Mouse (Mus musculus) CH12.LX (cell line): ENCODE results near the gene Lgals4. TPM values are rescaled to one million over a fixed set of nuclear protein-coding genes. Genes with fewer than 3 reads are reported as not detected.

Experiments used
- DNase-seq: peaks from one replicate; pipeline ENCODE4 v3.0.0-alpha.2; 2013; ENCODE audit errors: extremely low read depth
- H3K27ac ChIP-seq: 2 replicates; pipeline ENCODE4 v1.5.1; 2012; ENCODE audit warnings: low read depth, mild to moderate bottlenecking, control low read depth, moderate library complexity; ENCODE audit not compliant: insufficient read depth
- H3K27me3 ChIP-seq: replicated peaks from 2 replicates; pipeline ENCODE3; 2012; ENCODE audit warnings: inconsistent platforms
- H3K36me3 ChIP-seq, 2 experiments: replicated peaks in 1 of 2; 2 replicates each; pipeline versions ENCODE3 to v1.6.1; 2012; ENCODE audit warnings: inconsistent platforms in 1 of 2, low read length in 1 of 2, mild to moderate bottlenecking in 1 of 2, mixed read lengths in 1 of 2, moderate library complexity in 1 of 2; ENCODE audit not compliant: control insufficient read depth in 1 of 2, insufficient read depth in 1 of 2
- H3K4me1 ChIP-seq, 2 experiments: 2 replicates each; pipeline ENCODE4 v1.6.1; 2012; ENCODE audit warnings: inconsistent platforms in 1 of 2, moderate library complexity in 1 of 2; ENCODE audit not compliant: insufficient read depth in 2 of 2, control insufficient read depth in 1 of 2
- H3K4me2 ChIP-seq: 2 replicates; pipeline ENCODE4 v1.6.1; 2012; ENCODE audit warnings: low read depth, mild to moderate bottlenecking, control low read depth; ENCODE audit not compliant: poor library complexity, insufficient read depth, severe bottlenecking
- H3K4me3 ChIP-seq, 3 experiments: fragments of 150-350 bp in 1 of 3; sonication (generic) in 1 of 3; replicated peaks in 1 of 3; 2 replicates each; pipeline versions ENCODE3 to v1.5.1; 2011 to 2012; ENCODE audit warnings: low read depth in 2 of 3, low read length in 2 of 3, mild to moderate bottlenecking in 2 of 3, moderate library complexity in 2 of 3, control low read depth in 1 of 3, improper control_type of control experiment in 1 of 3, inconsistent platforms in 1 of 3, mixed read lengths in 1 of 3; ENCODE audit not compliant: poor library complexity in 1 of 3
- H3K79me2 ChIP-seq: replicated peaks from 2 replicates; pipeline ENCODE4 v1.6.1; 2012; ENCODE audit warnings: mild to moderate bottlenecking, moderate library complexity; ENCODE audit not compliant: control insufficient read depth, poor library complexity, insufficient read depth, severe bottlenecking; ENCODE audit errors: extremely low read depth
- H3K9ac ChIP-seq: 2 replicates; pipeline ENCODE4 v1.6.1; 2012; ENCODE audit warnings: low read depth, mild to moderate bottlenecking, control low read depth, moderate library complexity; ENCODE audit not compliant: insufficient read depth
- H3K9me3 ChIP-seq: replicated peaks from 2 replicates; pipeline ENCODE3; 2012; ENCODE audit warnings: low read length, inconsistent platforms, mixed read lengths
- BHLHE40 ChIP-seq: IDR thresholded peaks from 2 replicates; pipeline ENCODE4 v1.6.1; 2011; ENCODE audit warnings: mild to moderate bottlenecking, low read depth, low read length, improper control_type of control experiment
- CTCF ChIP-seq, 2 experiments: IDR thresholded peaks in 1 of 2; conservative IDR thresholded peaks in 1 of 2; 2 replicates each; pipeline ENCODE4 v1.5.1; 2011 to 2012; ENCODE audit warnings: low read depth in 2 of 2, low read length in 2 of 2, improper control_type of control experiment in 1 of 2, inconsistent platforms in 1 of 2, mild to moderate bottlenecking in 1 of 2, moderate library complexity in 1 of 2
- ELF1 ChIP-seq: IDR thresholded peaks from 2 replicates; pipeline ENCODE4 v1.6.1; 2014; ENCODE audit warnings: low read depth, mild to moderate bottlenecking, inconsistent platforms, low read length, improper control_type of control experiment
- GABPA ChIP-seq: IDR thresholded peaks from 2 replicates; pipeline ENCODE4 v1.6.1; 2012; ENCODE audit warnings: low read depth, low read length, improper control_type of control experiment, inconsistent platforms; ENCODE audit not compliant: insufficient replicate concordance
- MAFK ChIP-seq: IDR thresholded peaks from 2 replicates; pipeline ENCODE4 v1.6.1; 2011; ENCODE audit warnings: low read length, improper control_type of control experiment; ENCODE audit not compliant: insufficient replicate concordance
- MAZ ChIP-seq: IDR thresholded peaks from 2 replicates; pipeline ENCODE4 v1.6.1; 2012; ENCODE audit warnings: low read depth, mild to moderate bottlenecking, inconsistent platforms, low read length, improper control_type of control experiment, moderate library complexity
- MEF2A ChIP-seq: IDR thresholded peaks from 2 replicates; pipeline ENCODE4 v1.6.1; 2014; ENCODE audit warnings: low read depth, mild to moderate bottlenecking, inconsistent platforms, low read length, improper control_type of control experiment, borderline replicate concordance
- POLR2AphosphoS2 ChIP-seq: IDR thresholded peaks from 2 replicates; pipeline ENCODE4 v1.6.1; 2011; ENCODE audit warnings: low read depth, low read length, improper control_type of control experiment
- RAD21 ChIP-seq: IDR thresholded peaks from 2 replicates; pipeline ENCODE4 v1.6.1; 2011; ENCODE audit warnings: low read depth, mild to moderate bottlenecking, low read length, improper control_type of control experiment, moderate library complexity
- SIN3A ChIP-seq: IDR thresholded peaks from 2 replicates; pipeline ENCODE4 v1.6.1; 2012; ENCODE audit warnings: low read length, improper control_type of control experiment, inconsistent platforms
- USF1 ChIP-seq: IDR thresholded peaks from 2 replicates; pipeline ENCODE4 v1.6.1; 2014; ENCODE audit warnings: low read depth, mild to moderate bottlenecking, inconsistent platforms, low read length, improper control_type of control experiment
- ZC3H11A ChIP-seq: IDR thresholded peaks from 2 replicates; pipeline ENCODE4 v1.6.1; 2012; ENCODE audit warnings: low read depth, mild to moderate bottlenecking, inconsistent platforms, low read length, improper control_type of control experiment
- ZMIZ1 ChIP-seq: IDR thresholded peaks from 2 replicates; pipeline ENCODE4 v1.6.1; 2012; ENCODE audit warnings: low read depth, mild to moderate bottlenecking, inconsistent platforms, low read length, improper control_type of control experiment
- ZNF384 ChIP-seq: IDR thresholded peaks from 2 replicates; pipeline ENCODE4 v1.6.1; 2012; ENCODE audit warnings: low read depth, low read length, improper control_type of control experiment, inconsistent platforms
- dilution Hi-C: fragments of 300-500 bp; cut with MboI; formaldehyde crosslinking; loops from 2 replicates; pipeline ENCODE4 v1.14.3; 2020; ENCODE audit warnings: low sequenced_read_pairs; ENCODE audit not compliant: extremely low pct_unique_long_range_greater_than_20kb, extremely low pct_ligation_motif_present
- in situ Hi-C: fragments of 300-500 bp; cut with MboI; formaldehyde crosslinking; loops from 3 replicates; pipeline ENCODE4 v1.14.3; 2019; ENCODE audit warnings: low sequenced_read_pairs, low pct_ligation_motif_present, low pct_unique_long_range_greater_than_20kb, mixed read lengths
- polyA plus RNA-seq: library from polyadenylated mRNA; unstranded; fragments of >175 nt; gene quantifications from 2 replicates; pipeline ENCODE4 v1.2.1, GENCODE M21; 2012; ENCODE audit warnings: low read depth; ENCODE audit not compliant: insufficient read length
- total RNA-seq, 2 experiments: library from RNA; depleted of rRNA; stranded (reverse); fragments of 300-350 nt in 1 of 2; fragments of >200 nt in 1 of 2; gene quantifications; 2 replicates each; pipeline ENCODE4 v1.2.3; 2012 to 2014

The Lgals4 gene
- total and polyA plus RNA-seq, 3 experiments = 2.6 to 7.0 (median 6.5) TPM

DNA sequence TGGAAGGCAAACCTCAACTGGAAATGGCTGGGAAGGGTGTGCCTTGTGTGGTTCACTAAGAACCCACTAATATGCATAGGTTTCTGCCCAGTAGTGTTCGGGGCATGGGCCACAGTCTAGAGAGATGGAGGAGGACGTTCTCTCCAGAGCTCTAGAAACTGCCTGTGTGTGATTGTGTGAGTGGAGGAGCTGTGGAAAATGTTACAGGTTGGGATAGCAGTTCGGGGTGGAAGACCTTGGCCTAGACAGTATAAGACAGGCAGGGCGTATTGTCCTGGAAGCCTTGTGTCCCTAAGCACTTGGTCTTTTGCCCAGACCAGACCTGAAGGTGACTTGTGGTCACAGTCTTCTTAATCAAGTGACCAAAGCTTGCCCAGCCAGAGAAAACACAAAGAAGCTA lies 21.2 kb upstream of the Lgals4 start (continued):
- TF ChIP-seq MAFK = no peak
- TF ChIP-seq RAD21 = no peak
- no peak for TF ChIP-seq BHLHE40
- TF ChIP-seq CTCF (conservative IDR thresholded peaks at IDR 0.05 in 1 of 2, IDR thresholded peaks at IDR 0.05 in 1 of 2; ENCODE audit: low read depth in 2 of 2, low read length in 2 of 2) = no peak

DNA sequence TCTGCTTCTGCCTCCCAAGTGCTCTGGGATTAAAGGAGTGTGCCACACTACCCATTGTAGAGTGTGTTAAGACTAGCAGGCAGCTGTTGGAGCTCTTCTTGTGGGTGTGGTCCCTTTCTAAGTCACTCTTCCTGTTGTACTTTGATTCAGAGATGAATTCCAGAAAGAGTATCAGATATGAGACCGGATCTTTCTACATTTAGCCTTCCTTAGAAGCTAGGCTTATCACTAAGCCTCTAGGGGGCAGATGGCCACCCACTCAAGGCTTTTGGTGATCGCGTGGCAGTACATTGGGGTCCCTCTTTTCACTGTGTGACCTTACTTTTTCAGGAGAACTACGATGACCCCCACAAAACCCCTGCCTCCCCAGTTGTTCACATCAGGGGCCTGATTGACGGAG lies 20.7 kb upstream of the Lgals4 start:
- Histone ChIP-seq H3K27ac (peak overlapping the region; percentile 55; the same call in 1 of the 2 replicates), H3K9me3 (no peaks in the 10 kb centered on the region), H3K79me2 (peaks cover 66% of the 10 kb centered on the region), H3K4me3 (peak overlapping the region in 2 of 3 experiments; percentile 74 to 96), H3K4me1 (peaks cover 14 to 60% of the 10 kb centered on the region in 2 experiments), H3K4me2 (peak overlapping the region; percentile 90), H3K9ac (peak overlapping the region; percentile 100), H3K36me3 (peaks cover 56 to 62% of the 10 kb centered on the region in 2 experiments), H3K27me3 (no peaks in the 10 kb centered on the region)
- DNase-seq = no peak
- in situ Hi-C loops (no loop called here), dilution Hi-C loops (no loop called here)
- TF ChIP-seq MEF2A (no peak), ZMIZ1 (0 out of 2 replicates have a peak, but pooled peaks have one; percentile 3), CTCF (conservative IDR thresholded peaks at IDR 0.05 in 1 of 2, IDR thresholded peaks at IDR 0.05 in 1 of 2; ENCODE audit: low read depth in 2 of 2, low read length in 2 of 2) (peak in 1 of 2 experiments; percentile 31; a peak in 2 of 4 replicates)

DNA sequence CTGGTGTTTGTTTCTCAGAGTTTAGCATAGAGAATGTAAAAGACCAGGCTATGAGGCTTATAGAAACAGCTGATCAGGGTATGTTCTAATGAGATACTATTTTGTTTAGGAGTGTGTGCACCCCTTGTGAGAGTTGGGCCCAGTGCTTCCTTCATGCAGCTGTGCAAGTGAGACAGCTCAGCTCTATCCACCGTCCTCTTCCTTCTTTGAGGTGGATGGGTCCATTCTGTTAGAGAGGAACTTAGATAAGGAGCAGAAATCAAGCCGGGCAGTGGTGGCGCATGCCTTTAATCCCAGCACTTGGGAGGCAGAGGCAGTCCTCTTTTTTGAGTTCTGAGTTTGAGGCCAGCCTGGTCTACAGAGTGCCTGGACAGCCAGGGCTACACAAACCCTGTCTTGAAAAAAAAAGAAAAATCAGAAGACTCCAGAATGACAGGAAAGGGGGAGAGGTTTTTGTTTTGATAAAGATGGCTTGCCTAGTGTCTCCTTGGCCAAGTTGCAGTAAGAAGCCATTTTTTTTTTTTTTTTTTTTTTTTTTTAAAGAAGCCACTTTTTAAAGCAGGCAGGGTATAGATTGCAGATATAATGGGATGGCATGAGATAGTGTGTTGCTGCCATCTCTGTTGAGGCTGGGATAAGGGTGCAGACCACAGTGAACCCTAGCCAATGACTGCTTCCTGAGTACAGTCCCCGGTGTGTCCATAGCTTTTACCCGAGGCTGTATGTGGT lies 19.2 kb upstream of the Lgals4 start:
- H3K79me2 ChIP-seq = peaks cover 73% of the 10 kb centered on the region
- peak overlapping the region; percentile 22; the same call in 1 of the 2 replicates for H3K27ac ChIP-seq
- in situ Hi-C loops = no loop called here
- H3K27me3 ChIP-seq = no peaks in the 10 kb centered on the region
- DNase-seq = no peak
- H3K9me3 ChIP-seq = no peaks in the 10 kb centered on the region
- dilution Hi-C loops = no loop called here
- H3K4me1 ChIP-seq = peaks cover 17 to 68% of the 10 kb centered on the region in 2 experiments
- H3K4me2 ChIP-seq = no peak overlapping the region
- peaks cover 69 to 75% of the 10 kb centered on the region in 2 experiments for H3K36me3 ChIP-seq
- H3K4me3 ChIP-seq = no peak overlapping the region
- H3K9ac ChIP-seq = 0 out of 2 replicates have a peak overlapping the region, but pooled peaks have one; percentile 13
- TF ChIP-seq ZNF384 (peak; percentile 56), ELF1 (no peak)
- TF ChIP-seq, all 38 proteins: peak for 1

DNA sequence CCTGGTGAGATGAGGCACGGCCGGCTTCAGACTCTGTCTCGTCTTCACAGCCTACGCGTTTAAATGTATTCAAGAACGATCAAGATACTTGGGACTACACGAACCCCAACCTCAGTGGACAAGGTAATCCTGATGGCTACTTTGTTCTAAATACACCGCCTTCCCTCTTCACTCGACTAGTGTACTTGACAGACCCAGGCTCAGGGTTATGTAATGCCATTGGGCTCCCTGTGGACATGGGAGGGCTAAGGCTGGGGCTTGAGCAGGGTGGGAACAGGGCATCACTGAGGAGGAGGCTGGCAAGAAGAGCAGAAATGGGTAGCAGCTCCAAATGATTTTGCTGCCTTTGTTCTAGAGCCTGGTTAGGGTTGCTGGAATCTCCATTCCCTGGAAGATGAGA lies 18.4 kb upstream of the Lgals4 start:
- Histone ChIP-seq H3K36me3 (peaks cover 77 to 82% of the 10 kb centered on the region in 2 experiments), H3K79me2 (peaks cover 78% of the 10 kb centered on the region), H3K27me3 (no peaks in the 10 kb centered on the region), H3K9me3 (no peaks in the 10 kb centered on the region), H3K4me1 (peaks cover 22 to 76% of the 10 kb centered on the region in 2 experiments), H3K4me3 (no peak overlapping the region), H3K4me2 (no peak overlapping the region), H3K9ac (no peak overlapping the region), H3K27ac (peak overlapping the region; percentile 37; the same call in 1 of the 2 replicates)
- no peak for DNase-seq
- dilution Hi-C loops (no loop called here), in situ Hi-C loops (no loop called here)
- TF ChIP-seq ZNF384 (no peak), POLR2AphosphoS2 (peak; percentile 39; the same call in 1 of the 2 replicates), ZC3H11A (no peak), SIN3A (no peak), RAD21 (no peak), MAZ (no peak), USF1 (no peak), GABPA (no peak)
